Mouse (Mus musculus) stomach, postnatal 0 days (tissue): ENCODE measurements at regions not wholly inside any gene's neighbourhood (a gene's known extent, or its start where the extent isn't known, plus 50 kb on each side); places are given as distances from the start of the nearest gene placed in this dataset.

Source experiments
- CTCF ChIP-seq: IDR thresholded peaks from 2 replicates; pipeline ENCODE4 v1.5.1; 2016; ENCODE audit warnings: antibody characterized with exemption, low read depth, mild to moderate bottlenecking, moderate library complexity
- EP300 ChIP-seq: optimal IDR thresholded peaks from 2 replicates; pipeline ENCODE3; 2016; ENCODE audit warnings: antibody characterized with exemption

DNA sequence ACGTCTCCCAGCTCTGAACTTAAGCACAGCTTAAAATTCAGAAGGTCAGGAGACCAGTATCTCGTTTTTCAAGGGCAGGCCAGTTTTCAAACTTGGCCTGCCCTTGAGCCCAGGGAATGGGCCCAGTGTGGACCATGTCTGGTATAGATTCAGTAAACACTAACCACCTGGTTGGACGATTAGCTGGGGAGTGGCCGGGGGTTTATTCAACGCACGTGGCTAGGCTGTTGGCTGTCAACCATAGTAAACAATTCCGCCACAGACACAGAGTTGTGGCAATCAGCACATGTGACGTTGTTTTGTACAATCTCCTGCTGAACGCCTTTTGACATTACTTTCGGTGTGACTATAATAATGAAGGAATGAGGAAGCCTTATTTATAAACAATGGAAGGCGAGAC is 111.8 kb upstream of the D7Ertd443e start:
- TF ChIP-seq CTCF (no peak), EP300 (no peak)
